Mouse (Mus musculus): ENCODE results near the gene Gm379. TPM values are rescaled to one million over a fixed set of nuclear protein-coding genes. Genes with fewer than 3 reads are reported as not detected.

Gene Gm379
- not detected in 2 replicates for total RNA-seq (2017)

GRCm38 (mm10) chrX:108664885-108665284 lies at the start of gene Gm379:
Gene Gm379, minus strand, starts transcription at chrX:108664891.
- no peak for ATAC-seq (replicated peaks; ENCODE audit: low read depth, poor library complexity, severe bottlenecking)

DNA sequence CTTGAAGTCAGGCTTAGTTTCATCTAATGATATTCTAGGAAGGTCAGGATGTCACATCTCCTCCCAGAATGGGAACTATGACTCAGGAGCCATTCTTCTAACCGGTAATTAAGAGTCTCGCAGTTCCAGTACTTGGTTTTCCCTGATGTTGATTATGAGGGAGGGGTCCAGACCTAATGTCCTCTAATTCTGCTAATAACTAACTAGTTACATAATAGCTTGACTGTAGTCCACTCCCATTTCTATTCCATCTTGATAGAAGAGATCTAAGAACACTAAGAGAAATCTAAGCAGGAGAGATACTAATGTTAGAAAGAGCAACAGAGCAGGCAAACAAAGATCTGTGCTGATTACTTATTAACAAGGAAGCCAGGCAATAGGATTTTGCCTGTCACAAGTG lies 39.6 kb upstream of the Gm379 start:
- ATAC-seq (replicated peaks; ENCODE audit: low read depth, poor library complexity, severe bottlenecking), result no peak

GRCm38 (mm10) chrX:108668868-108669267 lies 4.2 kb upstream of the Gm379 start:
- ATAC-seq (replicated peaks; ENCODE audit: low read depth, poor library complexity, severe bottlenecking), result no peak

DNA sequence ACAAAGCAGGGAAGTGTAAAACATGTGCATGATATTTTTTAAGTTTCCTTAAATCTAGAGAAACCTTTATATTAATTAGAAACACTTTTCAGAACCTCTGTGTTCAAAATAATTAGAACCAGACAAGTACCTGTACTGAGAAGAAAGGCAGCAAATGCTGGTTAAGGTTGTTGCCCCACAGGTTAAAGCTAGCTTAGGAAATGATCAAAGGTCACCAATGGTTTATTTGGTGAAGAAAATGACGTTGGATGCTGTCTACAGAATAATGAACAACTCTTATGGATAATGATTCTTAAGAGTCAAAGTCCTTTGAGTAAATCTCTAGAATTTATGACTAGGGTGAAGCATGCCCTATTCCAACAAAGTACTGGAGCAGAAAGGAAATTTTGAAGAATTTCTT lies 42.7 kb downstream of the Gm379 start:
- no peak for ATAC-seq (replicated peaks; ENCODE audit: low read depth, poor library complexity, severe bottlenecking)

GRCm38 (mm10) chrX:108620886-108621285 lies 43.8 kb downstream of the Gm379 start:
- ATAC-seq (replicated peaks; ENCODE audit: low read depth, poor library complexity, severe bottlenecking), result no peak

Other genes starting within 250 kb of the Gm379 start
- gene Brwd3, start 169.5 kb upstream of the Gm379 start, total RNA-seq (2017), result 10.8 and 11.2 TPM in 2 replicates